Mouse (Mus musculus) forebrain, embryonic 15.5 days (tissue): Measurements from ENCODE around the gene Slfn2. TPM values are rescaled to one million over a fixed set of nuclear protein-coding genes. Genes with fewer than 3 reads are reported as not detected.

Experiments
- ATAC-seq: fragments of 200-750 bp; cut with Nextera tagmentation; replicated peaks from 2 replicates; pipeline ENCODE4 v1.8.0; 2017; ENCODE audit warnings: mild to moderate bottlenecking, moderate TSS enrichment, moderate library complexity
- H3K27ac ChIP-seq: fragments of 300-500 bp; sonication (generic); replicated peaks from 2 replicates; pipeline ENCODE4 v1.5.1; 2015; ENCODE audit warnings: mild to moderate bottlenecking, inconsistent platforms
- H3K27me3 ChIP-seq: fragments of 300-500 bp; sonication (generic); 2 replicates; pipeline ENCODE4 v1.6.1; 2015; ENCODE audit warnings: inconsistent platforms
- H3K36me3 ChIP-seq: fragments of 300-500 bp; sonication (generic); 2 replicates; pipeline ENCODE4 v1.6.1; 2015; ENCODE audit warnings: mild to moderate bottlenecking, inconsistent platforms
- H3K4me1 ChIP-seq: fragments of 300-500 bp; sonication (generic); 2 replicates; pipeline ENCODE4 v1.6.1; 2015; ENCODE audit warnings: inconsistent platforms
- H3K4me2 ChIP-seq: fragments of 300-500 bp; sonication (generic); replicated peaks from 2 replicates; pipeline ENCODE4 v1.6.1; 2015; ENCODE audit warnings: mild to moderate bottlenecking, inconsistent platforms
- H3K4me3 ChIP-seq: fragments of 300-500 bp; sonication (generic); 2 replicates; pipeline ENCODE4 v1.5.1; 2015; ENCODE audit warnings: mild to moderate bottlenecking, inconsistent platforms
- H3K9ac ChIP-seq: fragments of 300-500 bp; sonication (generic); replicated peaks from 2 replicates; pipeline ENCODE4 v1.6.1; 2015; ENCODE audit warnings: mild to moderate bottlenecking, inconsistent platforms
- H3K9me3 ChIP-seq: fragments of 300-500 bp; sonication (generic); 2 replicates; pipeline ENCODE4 v1.6.1; 2016; ENCODE audit warnings: inconsistent platforms
- WGBS: fragments of 180-500 bp; shearing (Covaris S2); methylation state at CpG from one replicate; pipeline ENCODE4 v1.1.7; 2015; ENCODE audit warnings: mixed read lengths; 5-methylcytosine and 5-hydroxymethylcytosine counted together
- polyA plus RNA-seq: library from polyadenylated mRNA; unstranded; fragments of >200 nt; fragmentation: Nextera tagmentation; extraction: Ambion mirVana; gene quantifications from 2 replicates; pipeline ENCODE4 v1.2.1, GENCODE M21; 2015

Slfn2 gene
- polyA plus RNA-seq, 1 experiment from 2014 or later = 0.83 TPM

DNA sequence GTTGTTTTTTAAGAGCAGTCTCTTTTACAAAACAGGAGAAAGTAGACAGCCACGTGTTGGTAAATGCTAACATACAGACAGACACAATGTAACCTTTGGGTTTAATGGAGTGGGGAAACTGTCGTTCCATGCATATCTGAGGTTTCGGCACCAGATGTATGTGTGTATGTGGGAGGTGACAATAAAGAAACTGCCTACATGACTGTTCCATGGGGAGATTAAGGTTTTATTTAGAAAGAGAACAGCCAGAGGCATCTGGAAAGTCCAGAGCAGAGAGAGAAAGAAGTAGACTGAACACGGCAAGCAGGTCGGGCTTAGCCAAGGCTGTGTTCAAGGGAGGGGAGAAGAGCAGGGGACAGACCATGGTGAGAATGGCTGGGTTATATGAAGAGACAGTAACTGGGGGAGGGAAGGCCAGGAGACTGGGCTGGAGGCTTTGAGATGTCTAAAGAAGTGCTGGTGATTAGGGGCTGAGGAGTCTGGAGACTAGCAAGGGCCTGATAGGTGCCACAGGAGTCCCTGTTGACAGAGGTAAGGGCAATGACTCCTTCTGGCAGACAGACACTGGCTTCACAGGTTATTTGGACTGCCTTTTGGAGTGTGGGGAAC is 4.4 kb upstream of the Slfn2 start:
- 77% methylated on average over 5 of the region's 5 CpGs for WGBS
- Histone ChIP-seq H3K36me3 (no peaks in the 10 kb centered on the region), H3K4me3 (no peak overlapping the region), H3K9me3 (no peaks in the 10 kb centered on the region), H3K27me3 (no peaks in the 10 kb centered on the region), H3K27ac (no peak overlapping the region), H3K9ac (no peak overlapping the region), H3K4me2 (no peak overlapping the region), H3K4me1 (no peaks in the 10 kb centered on the region)
- no peak for ATAC-seq

DNA sequence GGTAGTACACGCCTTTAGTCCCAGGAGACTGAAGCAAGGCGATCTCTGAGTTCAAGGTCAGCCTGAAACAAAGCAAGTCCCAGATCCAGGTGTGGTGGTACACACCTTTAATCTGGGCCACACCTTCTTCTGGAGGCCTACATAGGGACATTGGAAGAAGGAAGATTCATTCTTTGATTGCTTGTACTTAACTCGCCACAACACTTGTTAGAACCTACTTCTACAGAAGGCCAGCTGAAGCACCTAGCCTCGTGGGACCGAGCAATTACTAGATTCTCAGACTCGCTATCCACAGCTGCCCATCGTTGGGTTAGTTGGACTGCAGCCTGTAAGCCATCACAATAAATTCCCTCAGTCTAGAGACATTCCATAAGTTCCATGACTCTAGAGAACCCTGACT is 3.1 kb upstream of the Slfn2 start:
- WGBS = 95% methylated on average over 7 of the region's 7 CpGs
- H3K4me2 ChIP-seq = no peak overlapping the region

DNA sequence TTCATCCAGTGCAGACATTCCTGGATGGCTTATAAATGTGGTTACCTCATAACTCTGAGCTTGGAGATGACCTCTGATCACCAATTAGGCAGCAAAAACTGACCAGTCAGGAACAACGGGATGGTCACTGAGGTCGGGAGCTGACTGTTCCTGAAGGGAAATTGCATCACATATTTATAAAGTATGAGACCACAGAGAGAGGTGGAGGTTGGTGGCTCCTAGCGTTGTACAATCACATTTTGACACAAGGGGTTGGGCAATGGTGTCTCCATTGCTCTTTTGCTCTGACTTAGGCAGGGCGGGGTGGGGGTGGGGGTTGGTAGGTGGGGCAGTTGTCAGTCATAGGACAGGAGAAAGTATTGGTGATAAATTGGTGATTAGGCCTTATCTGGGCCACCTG is 1.8 kb upstream of the Slfn2 start:
- Histone ChIP-seq H3K36me3 (no peaks in the 10 kb centered on the region), H3K9me3 (no peaks in the 10 kb centered on the region), H3K4me1 (no peaks in the 10 kb centered on the region), H3K27ac (no peak overlapping the region), H3K9ac (no peak overlapping the region), H3K4me3 (no peak overlapping the region), H3K27me3 (no peaks in the 10 kb centered on the region), H3K4me2 (no peak overlapping the region)
- no peak for ATAC-seq
- 88% methylated on average over 4 of the region's 4 CpGs for WGBS

More for the DNA sequence above, 3.1 kb upstream of the Slfn2 start:
- Histone ChIP-seq H3K9me3 (no peaks in the 10 kb centered on the region), H3K36me3 (no peaks in the 10 kb centered on the region), H3K27me3 (no peaks in the 10 kb centered on the region), H3K9ac (no peak overlapping the region), H3K27ac (no peak overlapping the region), H3K4me3 (no peak overlapping the region), H3K4me1 (no peaks in the 10 kb centered on the region)
- no peak for ATAC-seq

DNA sequence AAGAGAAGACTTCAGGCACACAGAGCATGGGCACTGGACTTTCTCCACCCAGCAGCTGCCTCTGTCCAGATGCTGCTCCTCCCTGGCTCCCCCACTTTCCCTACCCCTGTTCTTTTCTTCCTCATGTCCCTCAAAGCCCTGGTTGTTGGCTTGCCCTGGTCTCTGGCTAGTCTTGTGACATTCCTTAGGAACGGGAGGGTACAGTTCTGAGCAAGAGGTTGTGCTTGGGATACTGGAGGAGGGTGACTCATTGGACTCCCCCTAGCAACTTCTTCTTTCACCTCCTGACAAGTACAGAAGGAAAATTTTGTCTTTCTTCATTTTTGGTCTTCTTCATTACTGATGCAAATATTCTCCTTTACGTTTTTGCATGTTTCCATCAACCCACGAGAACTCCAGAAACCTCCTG is 967 bp upstream of the Slfn2 start:
- H3K9ac ChIP-seq = no peak overlapping the region
- no peak for ATAC-seq

DNA sequence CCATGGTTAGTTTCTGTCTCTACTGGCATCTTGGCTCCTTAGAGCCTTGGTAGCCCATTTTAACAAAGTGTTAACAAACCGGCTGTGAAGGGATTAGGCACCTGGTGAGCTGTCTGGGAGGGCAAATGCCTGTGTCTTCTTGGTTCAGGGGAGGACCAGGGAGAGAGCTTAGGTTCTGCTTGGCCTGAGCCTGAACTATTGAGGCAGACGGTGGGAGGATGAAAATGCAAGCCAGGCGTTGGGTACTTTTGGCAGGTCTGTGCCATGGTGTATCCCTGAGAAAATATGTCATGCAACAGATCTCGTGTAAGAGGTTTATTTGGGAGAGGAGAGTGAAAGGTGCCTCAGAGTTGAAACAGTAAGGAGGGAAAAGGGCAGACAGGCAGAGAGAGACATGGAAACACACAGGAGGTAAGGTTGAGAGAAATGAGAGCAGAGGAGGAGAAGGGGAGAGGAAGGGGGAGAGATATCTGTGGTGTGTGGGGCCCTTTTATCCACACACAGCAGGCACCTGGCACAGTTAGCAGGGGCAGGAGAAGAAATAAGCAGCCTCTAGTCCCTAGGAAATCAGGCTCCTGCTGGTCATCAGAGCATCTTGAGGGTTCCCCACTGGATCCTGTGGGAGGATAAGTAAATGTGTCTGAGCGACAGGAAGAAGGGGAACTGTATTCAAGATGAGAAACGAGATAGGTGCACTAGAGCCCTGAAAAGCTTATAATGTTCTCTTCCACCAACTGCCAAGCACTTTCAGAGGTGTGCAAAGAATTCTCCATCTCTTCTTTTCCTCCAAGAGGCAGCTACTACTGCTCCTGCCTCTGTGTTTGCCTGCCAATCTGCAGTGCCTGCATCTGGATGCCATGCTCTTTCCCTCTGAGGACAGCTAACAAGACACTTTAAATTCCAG is 781 bp downstream of the Slfn2 start:
- no peak overlapping the region for H3K27ac ChIP-seq
- H3K9me3 ChIP-seq = no peaks in the 10 kb centered on the region
- no peak for ATAC-seq
- no peaks in the 10 kb centered on the region for H3K4me1 ChIP-seq
- no peaks in the 10 kb centered on the region for H3K36me3 ChIP-seq
- no peak overlapping the region for H3K9ac ChIP-seq
- no peak overlapping the region for H3K4me2 ChIP-seq
- H3K27me3 ChIP-seq = no peaks in the 10 kb centered on the region
- H3K4me3 ChIP-seq = no peak overlapping the region
- WGBS = 13% methylated on average over 6 of the region's 6 CpGs

More for the DNA sequence above, 967 bp upstream of the Slfn2 start:
- no peak overlapping the region for H3K4me3 ChIP-seq
- H3K4me1 ChIP-seq = no peaks in the 10 kb centered on the region
- no peaks in the 10 kb centered on the region for H3K27me3 ChIP-seq
- no peaks in the 10 kb centered on the region for H3K9me3 ChIP-seq
- H3K36me3 ChIP-seq = no peaks in the 10 kb centered on the region
- no peak overlapping the region for H3K4me2 ChIP-seq
- H3K27ac ChIP-seq = no peak overlapping the region
- WGBS = 68% methylated on average over 3 of the region's 3 CpGs

DNA sequence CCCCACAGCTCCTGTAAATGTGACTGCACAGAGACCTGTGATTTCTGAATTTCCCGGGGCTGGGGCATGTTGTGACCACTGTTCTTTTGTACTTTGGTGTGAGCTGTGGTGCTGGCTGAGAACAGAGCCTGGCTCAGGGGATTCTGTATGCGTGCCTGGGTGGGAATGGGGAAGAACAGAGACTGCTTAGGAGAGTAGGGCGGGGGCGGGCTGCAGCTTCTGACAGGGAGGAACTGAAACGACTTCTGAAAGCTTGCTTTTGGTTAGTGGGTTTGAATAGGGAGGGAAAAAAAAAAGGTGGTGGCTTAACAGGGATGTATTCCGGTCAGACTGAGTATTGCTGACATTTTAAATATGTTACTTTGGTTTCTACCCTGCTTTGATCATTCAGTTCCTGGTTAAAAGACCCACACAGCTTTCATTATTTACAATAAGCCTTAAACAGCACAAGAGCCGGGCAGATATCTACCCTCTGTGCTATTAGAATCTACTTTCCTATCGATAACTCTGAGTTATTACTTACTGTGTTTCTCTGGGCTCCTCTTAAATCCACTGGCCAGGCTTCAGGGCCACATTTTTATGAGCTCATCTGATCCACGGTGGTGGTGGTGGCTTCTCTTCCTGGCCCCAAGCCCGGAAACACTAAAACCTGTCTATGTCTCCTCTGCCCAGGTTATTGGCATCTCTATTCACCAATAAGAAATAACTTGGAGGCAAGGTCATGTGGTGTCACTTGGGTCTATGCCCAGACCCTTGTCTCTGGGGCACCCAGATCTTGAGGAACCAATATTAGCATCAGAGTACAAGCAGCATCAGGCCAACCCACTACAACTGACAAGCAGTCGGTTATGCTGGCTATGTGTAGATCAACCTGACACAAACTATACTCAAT is 2.0 kb downstream of the Slfn2 start:
- no peaks in the 10 kb centered on the region for H3K27me3 ChIP-seq
- no peaks in the 10 kb centered on the region for H3K4me1 ChIP-seq
- H3K4me2 ChIP-seq = no peak overlapping the region
- no peak overlapping the region for H3K27ac ChIP-seq
- H3K36me3 ChIP-seq = no peaks in the 10 kb centered on the region
- H3K9ac ChIP-seq = no peak overlapping the region
- no peak overlapping the region for H3K4me3 ChIP-seq
- no peaks in the 10 kb centered on the region for H3K9me3 ChIP-seq
- 31% methylated on average over 11 of the region's 11 CpGs for WGBS
- ATAC-seq = no peak

DNA sequence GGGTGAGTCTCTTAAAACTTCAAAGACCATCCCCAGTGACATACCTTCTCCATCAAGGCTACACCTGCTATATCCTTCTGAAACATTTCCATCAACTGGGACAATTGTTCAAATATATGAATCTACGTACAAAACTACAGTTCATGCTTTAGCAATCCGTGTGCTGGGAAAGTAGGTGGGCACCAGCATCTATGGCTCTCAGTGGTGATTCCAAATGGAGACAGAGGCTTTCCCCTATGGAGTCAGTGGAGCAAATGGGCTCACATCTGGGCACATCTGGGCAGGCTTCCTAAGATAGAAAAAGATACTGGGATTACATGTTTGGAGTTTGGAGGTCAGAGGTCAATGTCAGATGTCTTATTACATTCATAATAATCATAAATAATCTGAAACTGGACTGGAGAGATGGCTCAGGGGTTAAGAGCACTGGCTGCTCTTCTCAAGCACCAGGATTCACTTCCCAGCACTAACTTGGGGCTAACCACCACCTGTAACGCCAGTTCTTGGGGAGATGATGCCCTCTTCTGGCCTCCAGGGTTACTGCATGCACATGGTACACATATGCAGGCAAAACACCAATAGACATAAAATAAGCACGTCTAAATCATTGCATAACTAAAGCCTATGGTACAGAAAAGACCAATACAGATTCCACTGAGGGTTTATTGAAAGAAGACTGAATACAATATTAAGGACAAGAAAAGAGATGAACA is 3.2 kb downstream of the Slfn2 start:
- no peaks in the 10 kb centered on the region for H3K9me3 ChIP-seq
- 79% methylated on average over 4 of the region's 4 CpGs for WGBS
- H3K4me3 ChIP-seq = no peak overlapping the region
- no peak overlapping the region for H3K4me2 ChIP-seq
- no peaks in the 10 kb centered on the region for H3K36me3 ChIP-seq
- no peaks in the 10 kb centered on the region for H3K27me3 ChIP-seq
- no peak overlapping the region for H3K27ac ChIP-seq
- H3K9ac ChIP-seq = no peak overlapping the region
- ATAC-seq = no peak
- no peaks in the 10 kb centered on the region for H3K4me1 ChIP-seq

DNA sequence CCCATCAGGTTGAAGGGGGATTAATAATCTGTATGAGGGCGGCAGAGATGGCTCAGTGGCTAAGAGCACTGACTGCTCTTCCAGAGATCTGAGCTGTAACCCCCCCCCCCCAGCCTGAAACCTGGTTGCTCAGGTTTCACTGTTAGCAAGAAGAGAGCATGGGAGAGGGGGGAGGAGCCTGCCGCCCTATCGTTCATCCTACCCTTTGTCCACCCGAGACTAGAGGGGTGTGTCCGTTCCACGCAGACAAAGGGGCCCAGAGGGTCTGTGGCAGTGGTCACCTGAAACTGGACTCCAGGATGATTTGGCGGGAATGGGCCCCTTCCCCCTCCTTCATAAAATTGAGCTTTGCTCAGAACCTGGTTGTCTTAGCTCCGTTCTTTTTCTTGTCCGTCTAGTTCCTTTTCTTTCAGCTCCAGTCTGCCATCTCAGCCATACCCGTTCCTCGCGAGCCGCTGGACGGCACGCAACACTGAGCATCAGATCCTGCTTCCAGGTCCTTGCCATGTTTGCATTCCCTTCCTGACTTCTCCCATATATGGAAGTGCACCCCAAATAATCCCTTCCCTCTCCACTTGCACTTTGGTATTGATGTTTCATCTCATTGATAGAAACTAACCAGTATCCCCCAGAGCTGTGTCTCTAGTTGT is 5.5 kb downstream of the Slfn2 start:
- H3K4me2 ChIP-seq = no peak overlapping the region
- no peaks in the 10 kb centered on the region for H3K9me3 ChIP-seq
- ATAC-seq = no peak
- no peaks in the 10 kb centered on the region for H3K27me3 ChIP-seq
- no peaks in the 10 kb centered on the region for H3K4me1 ChIP-seq
- H3K9ac ChIP-seq = no peak overlapping the region
- 77% methylated on average over 15 of the region's 15 CpGs for WGBS
- H3K4me3 ChIP-seq = no peak overlapping the region
- H3K27ac ChIP-seq = no peak overlapping the region
- no peaks in the 10 kb centered on the region for H3K36me3 ChIP-seq

DNA sequence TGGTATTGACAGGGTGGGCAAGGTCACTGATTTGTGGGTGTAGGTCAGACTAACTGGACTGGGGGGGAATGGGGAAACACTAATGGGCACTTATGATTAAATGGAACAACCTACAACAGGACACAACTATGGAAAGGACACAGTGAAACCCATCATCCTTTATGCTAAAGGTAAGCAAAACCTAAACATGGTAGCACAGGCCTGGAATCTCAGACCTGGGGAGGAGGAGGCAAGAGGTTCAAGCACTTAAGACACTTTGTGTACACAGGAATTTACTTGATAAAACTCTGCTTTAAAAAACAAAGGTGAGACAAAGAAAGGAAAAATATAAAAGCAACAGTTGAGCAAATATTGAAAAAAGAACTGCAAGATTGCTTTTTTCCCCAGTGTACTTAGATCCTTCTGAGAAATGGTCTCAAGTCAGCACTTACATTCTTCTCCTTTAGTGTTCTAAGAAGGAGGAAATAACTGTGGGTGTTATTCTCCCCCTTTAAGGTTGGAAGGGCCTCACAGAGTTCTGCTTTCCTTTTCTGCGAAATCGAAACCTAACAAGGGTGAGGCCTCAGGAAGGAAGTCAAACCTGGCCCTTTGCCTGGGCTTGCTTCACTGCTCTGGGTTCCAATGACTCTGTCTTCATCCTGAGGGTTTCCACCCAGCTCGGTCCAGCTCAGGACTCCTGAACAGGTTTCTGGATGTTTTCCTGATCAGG is 13.0 kb downstream of the Slfn2 start:
- Histone ChIP-seq H3K4me2 (no peak overlapping the region), H3K4me1 (no peaks in the 10 kb centered on the region), H3K27me3 (no peaks in the 10 kb centered on the region), H3K9ac (no peak overlapping the region), H3K27ac (no peak overlapping the region), H3K9me3 (no peaks in the 10 kb centered on the region), H3K4me3 (no peak overlapping the region), H3K36me3 (no peaks in the 10 kb centered on the region)
- WGBS = 83% methylated on average over 3 of the region's 3 CpGs
- no peak for ATAC-seq

DNA sequence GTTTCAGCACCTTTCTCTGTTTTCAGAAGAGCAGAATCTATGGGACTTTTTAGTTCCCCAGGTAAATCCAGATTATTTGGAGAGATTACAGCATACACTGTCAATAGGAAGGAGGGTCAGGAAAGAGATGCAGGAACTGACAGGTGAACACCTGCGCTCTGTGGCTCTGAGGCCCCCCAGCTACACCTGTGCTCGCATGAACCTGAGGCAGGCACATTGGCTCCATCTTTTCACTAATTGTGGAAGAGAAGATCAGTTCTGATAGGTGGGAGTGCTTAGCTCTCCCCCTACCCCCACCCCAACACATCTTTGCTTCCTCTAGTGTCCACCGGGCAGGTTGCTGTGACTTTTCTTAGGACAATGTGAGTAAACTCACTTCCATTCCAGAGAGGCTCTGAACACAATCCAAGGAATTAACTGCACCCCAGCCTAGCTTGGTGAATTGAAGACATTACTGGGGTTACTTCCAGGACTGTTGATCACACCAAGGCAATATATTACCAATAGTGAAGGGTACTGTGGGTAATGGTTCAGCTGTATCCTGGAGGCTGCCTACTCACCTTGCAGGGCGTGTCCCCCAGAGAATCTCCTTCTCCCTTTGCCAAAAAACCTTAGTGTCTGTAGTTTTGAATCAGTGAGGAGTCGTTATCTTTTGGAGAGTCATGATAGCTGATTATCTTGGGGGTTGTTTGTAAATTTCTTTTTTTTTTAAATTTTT is 13.7 kb downstream of the Slfn2 start:
- ATAC-seq = no peak
- Histone ChIP-seq H3K9me3 (no peaks in the 10 kb centered on the region), H3K27ac (no peak overlapping the region), H3K36me3 (no peaks in the 10 kb centered on the region), H3K4me1 (no peaks in the 10 kb centered on the region), H3K9ac (no peak overlapping the region), H3K4me2 (no peak overlapping the region), H3K4me3 (no peak overlapping the region), H3K27me3 (no peaks in the 10 kb centered on the region)
- 81% methylated on average over 5 of the region's 5 CpGs for WGBS
